Mouse (Mus musculus) liver, embryonic 16.5 days (tissue): ENCODE measurements around the gene Gnmt. TPM values are rescaled to one million over a fixed set of nuclear protein-coding genes. Genes with fewer than 3 reads are reported as not detected.

ENCODE experiments used
- polyA plus RNA-seq: library from polyadenylated mRNA; unstranded; fragments of >200 nt; fragmentation: Nextera tagmentation; extraction: Ambion mirVana; gene quantifications from 2 replicates; pipeline ENCODE4 v1.2.1, GENCODE M21; 2015

Gnmt gene
- polyA plus RNA-seq, 1 experiment from 2014 or later, result 152 TPM

Other genes starting within 250 kb of the Gnmt start
- gene Ttbk1, start 241.5 kb downstream of the Gnmt start, polyA plus RNA-seq, result not detected in 2 replicates
- gene Dnph1, start 232.5 kb downstream of the Gnmt start, polyA plus RNA-seq, result 12.7 and 15.6 TPM in 2 replicates
- 0.60 and 0.76 TPM in 2 replicates for gene Cul9, start 182.8 kb downstream of the Gnmt start, polyA plus RNA-seq
- gene Srf, start 173.0 kb downstream of the Gnmt start, polyA plus RNA-seq, result 1.8 and 2.0 TPM in 2 replicates
- 8.4 and 9.4 TPM in 2 replicates for gene Ptk7, start 99.7 kb downstream of the Gnmt start, polyA plus RNA-seq
- 10.0 and 12.2 TPM in 2 replicates for gene Klc4, start 83.1 kb downstream of the Gnmt start, polyA plus RNA-seq
- gene Mrpl2, start 82.9 kb downstream of the Gnmt start, polyA plus RNA-seq, result 58.1 and 67.0 TPM in 2 replicates
- gene Cul7, start 78.8 kb downstream of the Gnmt start, polyA plus RNA-seq, result 10.7 and 11.6 TPM in 2 replicates
- 17.4 and 18.9 TPM in 2 replicates for gene Rrp36, start 54.8 kb downstream of the Gnmt start, polyA plus RNA-seq
- 50.1 and 50.6 TPM in 2 replicates for gene Mea1, start 50.4 kb downstream of the Gnmt start, polyA plus RNA-seq
- 51.6 and 52.0 TPM in 2 replicates for gene Klhdc3, start 48.3 kb downstream of the Gnmt start, polyA plus RNA-seq
- 25.5 and 28.7 TPM in 2 replicates for gene Ppp2r5d, start 24.1 kb downstream of the Gnmt start, polyA plus RNA-seq
- gene Pex6, start 17.7 kb downstream of the Gnmt start, polyA plus RNA-seq, result 8.1 and 10.4 TPM in 2 replicates
- gene Cnpy3, start 23.0 kb upstream of the Gnmt start, polyA plus RNA-seq, result 24.7 TPM in 2 replicates
- 0.13 and 0.16 TPM in 2 replicates for gene Ptcra, start 34.5 kb upstream of the Gnmt start, polyA plus RNA-seq
- 56.1 and 56.6 TPM in 2 replicates for gene 2310039H08Rik, start 43.5 kb upstream of the Gnmt start, polyA plus RNA-seq
- gene Rpl7l1, start 53.5 kb upstream of the Gnmt start, polyA plus RNA-seq, result 68.9 and 72.2 TPM in 2 replicates
- gene Bicral, start 129.3 kb upstream of the Gnmt start, polyA plus RNA-seq, result 2.4 and 2.5 TPM in 2 replicates
- 15.5 and 16.3 TPM in 2 replicates for gene Tbcc, start 161.5 kb upstream of the Gnmt start, polyA plus RNA-seq
- not detected in 2 replicates for gene Prph2, start 181.3 kb upstream of the Gnmt start, polyA plus RNA-seq